8 mouse cellular contexts compared by ENCODE assay signal in the genomic region with DNA sequence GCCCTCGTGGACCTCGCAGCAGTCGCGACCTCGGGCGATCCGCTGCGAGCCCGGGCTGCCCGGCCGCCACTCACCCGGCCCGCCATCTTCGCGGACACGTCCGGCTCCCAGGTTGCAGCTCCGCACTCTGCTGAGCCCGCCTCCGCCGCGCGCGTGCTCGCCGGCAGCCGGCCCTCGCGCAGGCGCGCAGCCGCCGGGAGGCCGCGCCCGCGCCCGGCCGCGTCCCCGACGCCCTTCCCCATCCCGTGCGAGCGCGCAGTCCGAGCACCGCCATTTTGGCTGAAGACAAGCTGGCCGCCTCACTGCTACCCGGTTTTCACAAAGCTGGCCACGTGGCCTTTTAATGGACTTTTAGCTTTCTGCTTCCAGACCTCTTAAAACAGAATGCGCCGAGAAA. TPM values are rescaled to one million over a fixed set of nuclear protein-coding genes. Genes with fewer than 3 reads are reported as not detected.
DNase-seq lines count a peak whose midpoint lies in the region; ATAC-seq lines count a peak whose summit lies in the region.

A gene (minus strand): TSS at position 161 of the 397 bp plus-strand sequence.

- intact Hi-C loops in gastrocnemius, postnatal 36 days (cut with DNase I), result no loop called here
- intact Hi-C loops in left cerebral cortex, postnatal 36 days (cut with DNase I), result no loop called here

- peak within 1 kb of the TSS; percentile 36; the same call in 1 of the 2 replicates for H3K27ac ChIP-seq in intestine, embryonic 15.5 days
- peak within 1 kb of the TSS; percentile 94 for H3K27ac ChIP-seq in midbrain, embryonic 10.5 days (replicated peaks)

- H3K27me3 ChIP-seq in intestine, embryonic 15.5 days (replicated peaks), result no peaks in the 10 kb centered on the region
- H3K27me3 ChIP-seq in midbrain, embryonic 10.5 days (ENCODE audit: low read depth, poor library complexity, severe bottlenecking), result 0 out of 2 replicates have a peak, but pooled peaks cover 4% of the 10 kb centered on the region

- H3K4me3 ChIP-seq in intestine, embryonic 15.5 days (replicated peaks), result peak within 1 kb of the TSS; percentile 84
- H3K4me3 ChIP-seq in midbrain, embryonic 10.5 days, result peak within 1 kb of the TSS; percentile 86

- peak; percentile 84 for DNase-seq in layer of hippocampus, adult 11-12 months (ENCODE audit: low spot score)
- DNase-seq in layer of hippocampus, adult 9-10 months (ENCODE audit: low spot score), result no peak
- DNase-seq in embryo, embryonic 11.5 days (ENCODE audit: low read depth, low spot score), result peak; percentile 80
- DNase-seq in gastrocnemius, postnatal 36 days, result peak; percentile 66 to 72
- DNase-seq in left cerebral cortex, postnatal 36 days (ENCODE audit: low spot score in 2 of 2), result peak; percentile 83 to 86
- DNase-seq in midbrain, embryonic 10.5 days (ENCODE audit: low spot score), result peak; percentile 83
- DNase-seq in skeletal muscle tissue, adult 2 months (ENCODE audit: low read depth, low spot score), result peak; percentile 73

- no peaks in the 10 kb centered on the region for H3K9me3 ChIP-seq in intestine, embryonic 15.5 days
- no peaks in the 10 kb centered on the region for H3K9me3 ChIP-seq in midbrain, embryonic 10.5 days (replicated peaks)

- WGBS in intestine, embryonic 15.5 days, result under 1% methylated on average over 52 of the region's 53 CpGs
- WGBS in midbrain, embryonic 10.5 days, result under 1% methylated on average over 52 of the region's 53 CpGs

- peak within 1 kb of the TSS; percentile 75 for H3K4me2 ChIP-seq in intestine, embryonic 15.5 days (replicated peaks)

- H3K9ac ChIP-seq in intestine, embryonic 15.5 days, result peak within 1 kb of the TSS; percentile 93

- H3K4me1 ChIP-seq in intestine, embryonic 15.5 days (replicated peaks), result 0 out of 2 replicates have a peak, but pooled peaks cover 8% of the 10 kb centered on the region
- H3K4me1 ChIP-seq in midbrain, embryonic 10.5 days, result peaks cover 22% of the 10 kb centered on the region

- no peaks in the 10 kb centered on the region for H3K36me3 ChIP-seq in intestine, embryonic 15.5 days
- no peaks in the 10 kb centered on the region for H3K36me3 ChIP-seq in midbrain, embryonic 10.5 days

- peak; percentile 97 for ATAC-seq in intestine, embryonic 15.5 days

RNA-seq across cellular contexts. Expression of the gene that starts here (rescaled TPM):
- total RNA-seq in gastrocnemius, postnatal 36 days (2021), result 10 to 100 TPM; 16.4 to 18.9 TPM
- 47.9 and 50.0 TPM in 2 replicates for polyA plus RNA-seq in intestine, embryonic 15.5 days (2015; fragmentation: Nextera tagmentation; extraction: Ambion mirVana)
- total RNA-seq in left cerebral cortex, postnatal 36 days (2021), result 100 to 1,000 TPM; 883 to 922 TPM
- 59.6 and 66.2 TPM in 2 replicates for polyA plus RNA-seq in midbrain, embryonic 10.5 days (2016; fragmentation: Nextera tagmentation; extraction: Ambion mirVana)

Comparison
In these comparisons a context has a peak if more than half of its experiments do, and no peak if none do; other contexts are left out.
1. RNA of the gene that starts here (total RNA-seq): 883 to 922 TPM in left cerebral cortex, postnatal 36 days; 16.4 to 18.9 TPM in gastrocnemius, postnatal 36 days; every median in the first group is over 10 times any median in the second.